Mouse (Mus musculus) embryonic facial prominence, embryonic 11.5 days (tissue): Measurements from ENCODE around the gene Vmn1r76. TPM values are rescaled to one million over a fixed set of nuclear protein-coding genes. Genes with fewer than 3 reads are reported as not detected.

Experiments
- ATAC-seq: fragments of 200-750 bp; cut with Nextera tagmentation; replicated peaks from 2 replicates; pipeline ENCODE4 v1.8.0; 2017; ENCODE audit warnings: low read depth; ENCODE audit not compliant: insufficient number of reproducible peaks, low FRiP score, low TSS enrichment
- DNase-seq: peaks from one replicate; pipeline ENCODE4 v3.0.0-alpha.2; 2015; ENCODE audit warnings: low spot score
- H3K27ac ChIP-seq: fragments of 300-500 bp; sonication (generic); replicated peaks from 2 replicates; pipeline ENCODE4 v1.5.1; 2014; ENCODE audit warnings: mild to moderate bottlenecking, low read depth, low read length, control low read depth
- H3K27me3 ChIP-seq: fragments of 300-500 bp; sonication (generic); 2 replicates; pipeline ENCODE4 v1.6.1; 2014; ENCODE audit warnings: mild to moderate bottlenecking, low read length, moderate library complexity, mixed read lengths; ENCODE audit not compliant: control insufficient read depth, insufficient read depth
- H3K36me3 ChIP-seq: fragments of 300-500 bp; sonication (generic); replicated peaks from 2 replicates; pipeline ENCODE4 v1.6.1; 2014; ENCODE audit warnings: low read depth, mild to moderate bottlenecking, low read length, moderate library complexity, mixed read lengths; ENCODE audit not compliant: control insufficient read depth, insufficient read depth
- H3K4me1 ChIP-seq: fragments of 300-500 bp; sonication (generic); 2 replicates; pipeline ENCODE4 v1.6.1; 2014; ENCODE audit warnings: low read length, mixed read lengths; ENCODE audit not compliant: control insufficient read depth, insufficient read depth
- H3K4me2 ChIP-seq: fragments of 300-500 bp; sonication (generic); 2 replicates; pipeline ENCODE4 v1.6.1; 2014; ENCODE audit warnings: low read depth, mild to moderate bottlenecking, control low read depth, low read length, moderate library complexity
- H3K4me3 ChIP-seq: fragments of 300-500 bp; sonication (generic); 2 replicates; pipeline ENCODE4 v1.5.1; 2014; ENCODE audit warnings: low read depth, low read length, control low read depth
- H3K9ac ChIP-seq: fragments of 300-500 bp; sonication (generic); replicated peaks from 2 replicates; pipeline ENCODE4 v1.6.1; 2014; ENCODE audit warnings: mild to moderate bottlenecking, control low read depth, low read length
- H3K9me3 ChIP-seq: fragments of 300-500 bp; sonication (generic); replicated peaks from 2 replicates; pipeline ENCODE4 v1.6.1; 2016; ENCODE audit warnings: mild to moderate bottlenecking, low read length, inconsistent platforms, mixed read lengths; ENCODE audit not compliant: control insufficient read depth
- WGBS: fragments of 180-500 bp; shearing (Covaris S2); extraction: QIAGEN DNeasy Blood & Tissue Kit; methylation state at CpG from one replicate; pipeline ENCODE4 v1.1.7; 2014; 5-methylcytosine and 5-hydroxymethylcytosine counted together
- polyA plus RNA-seq: library from polyadenylated mRNA; unstranded; fragments of >200 nt; fragmentation: Nextera tagmentation; extraction: Ambion mirVana; gene quantifications from 2 replicates; pipeline ENCODE4 v1.2.1, GENCODE M21; 2014

Vmn1r76 gene
- polyA plus RNA-seq: not detected in 2 replicates

- no peak for DNase-seq
- Histone ChIP-seq H3K4me1 (no peaks in the 10 kb centered on the region), H3K27ac (no peak within 1 kb of the TSS), H3K36me3 (no peaks in the 10 kb centered on the region), H3K4me2 (no peak within 1 kb of the TSS), H3K9me3 (no peaks in the 10 kb centered on the region), H3K27me3 (no peaks in the 10 kb centered on the region), H3K4me3 (no peak within 1 kb of the TSS), H3K9ac (no peak within 1 kb of the TSS)
- ATAC-seq: no peak
Measured at GRCm38 (mm10) chr7:11938113-11938512, at the start of gene Vmn1r76. TSS of gene Vmn1r76 (minus strand) at chr7:11938213.

GRCm38 (mm10) chr7:11972611-11973010 is 34.6 kb upstream of the Vmn1r76 start:
- Histone ChIP-seq H3K9me3 (0 out of 2 replicates have a peak, but pooled peaks cover 3% of the 10 kb centered on the region), H3K36me3 (no peaks in the 10 kb centered on the region), H3K9ac (no peak overlapping the region), H3K27me3 (no peaks in the 10 kb centered on the region), H3K27ac (no peak overlapping the region), H3K4me3 (no peak overlapping the region), H3K4me2 (no peak overlapping the region), H3K4me1 (no peaks in the 10 kb centered on the region)
- ATAC-seq (no peak), DNase-seq (no peak)

- Histone ChIP-seq H3K4me2 (no peak overlapping the region), H3K9me3 (no peaks in the 10 kb centered on the region)
- WGBS: 75% methylated on average over 3 of the region's 3 CpGs
Measured at GRCm38 (mm10) chr7:11947991-11948390, 10.0 kb upstream of the Vmn1r76 start.

GRCm38 (mm10) chr7:11874330-11874729 is 63.7 kb downstream of the Vmn1r76 start, which contains the start of gene Vmn1r75:
TSS of gene Vmn1r75 (plus strand) at chr7:11874630.
- ATAC-seq: no peak
- no peak within 1 kb of the TSS for H3K27ac ChIP-seq

More at GRCm38 (mm10) chr7:11947991-11948390, 10.0 kb upstream of the Vmn1r76 start:
- Histone ChIP-seq H3K4me3 (no peak overlapping the region), H3K36me3 (no peaks in the 10 kb centered on the region), H3K27ac (no peak overlapping the region), H3K27me3 (no peaks in the 10 kb centered on the region), H3K4me1 (no peaks in the 10 kb centered on the region), H3K9ac (no peak overlapping the region)
- ATAC-seq (no peak), DNase-seq (no peak)

More at GRCm38 (mm10) chr7:11874330-11874729, 63.7 kb downstream of the Vmn1r76 start, which contains the start of gene Vmn1r75:
- no peaks in the 10 kb centered on the region; the same call in 1 of the 2 replicates for H3K9me3 ChIP-seq
- no peaks in the 10 kb centered on the region for H3K27me3 ChIP-seq
- H3K36me3 ChIP-seq: no peaks in the 10 kb centered on the region
- H3K4me2 ChIP-seq: no peak within 1 kb of the TSS
- H3K4me3 ChIP-seq: no peak within 1 kb of the TSS
- no peak for DNase-seq
- no peak within 1 kb of the TSS for H3K9ac ChIP-seq
- no peaks in the 10 kb centered on the region for H3K4me1 ChIP-seq

Other genes starting within 250 kb of the Vmn1r76 start
- gene Vmn1r73, start 207.9 kb downstream of the Vmn1r76 start, polyA plus RNA-seq: not detected in 2 replicates
- gene Vmn1r74, start 104.2 kb downstream of the Vmn1r76 start, polyA plus RNA-seq: not detected in 2 replicates
- not detected in 2 replicates for gene Vmn1r75, start 63.6 kb downstream of the Vmn1r76 start, polyA plus RNA-seq
- not detected in 2 replicates for gene Vmn1r77, start 98.5 kb upstream of the Vmn1r76 start, polyA plus RNA-seq
- not detected in 2 replicates for gene Vmn1r78, start 212.0 kb upstream of the Vmn1r76 start, polyA plus RNA-seq
- gene Vmn1r79, start 233.1 kb upstream of the Vmn1r76 start, polyA plus RNA-seq: not detected in 2 replicates